Mouse (Mus musculus) left cerebral cortex, postnatal 25 days (tissue): ENCODE results near the gene Dnmt1. TPM values are rescaled to one million over a fixed set of nuclear protein-coding genes. Genes with fewer than 3 reads are reported as not detected.
A peak's percentile ranks its signal among the peaks of the same experiment; 100 is the strongest.
"Not testable (repeated sequence)": the region's sequence is repeated elsewhere in the genome, so short reads cannot be mapped to it uniquely, and the experiment has no call there.

ENCODE experiments used
- DNase-seq, 2 experiments: peaks; one replicate each; pipeline ENCODE4 v3.0.0; 2022; ENCODE audit warnings: low spot score in 2 of 2, mixed read lengths in 1 of 2
- intact Hi-C: fragments of 180-260 bp; cut with DNase I; formaldehyde crosslinking; loops from one replicate; pipeline ENCODE4 v1.15.1; 2025
- total RNA-seq, 2 experiments: library from RNA; stranded (reverse); gene quantifications; 2 replicates each; pipeline ENCODE4 v1.2.3; 2021

Dnmt1 gene
- total RNA-seq, result 10 to 100 TPM; 40.0 to 42.9 TPM

DNA sequence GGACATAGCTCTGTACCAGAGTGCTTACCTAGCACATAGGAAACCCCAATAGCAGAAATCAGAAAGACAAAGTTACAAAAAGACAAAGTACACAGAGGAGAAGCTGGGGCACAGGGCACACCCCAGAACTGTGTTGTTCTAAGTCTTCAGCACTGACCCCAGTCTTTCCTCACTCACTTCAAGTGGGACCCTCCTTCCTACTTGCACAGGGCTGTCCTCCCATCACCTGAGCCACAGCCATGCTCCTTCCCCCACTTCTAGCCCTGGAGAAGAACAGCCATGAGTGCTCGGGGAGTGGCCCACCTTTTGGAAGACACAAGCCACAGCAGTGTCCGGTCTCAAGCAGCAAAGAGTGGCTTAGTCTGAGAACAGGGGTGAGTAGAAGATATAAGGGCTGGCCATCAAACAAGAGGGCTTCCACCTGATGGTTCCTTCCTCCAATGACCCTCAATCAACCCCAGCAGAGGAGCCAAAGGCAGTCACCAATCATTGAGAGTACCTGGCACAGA lies at the start of gene Dnmt1:
Gene Dnmt1, minus strand, starts transcription at position 459 of the 509 bp plus-strand sequence.
- no peak for DNase-seq
- intact Hi-C loops, result no loop called here

DNA sequence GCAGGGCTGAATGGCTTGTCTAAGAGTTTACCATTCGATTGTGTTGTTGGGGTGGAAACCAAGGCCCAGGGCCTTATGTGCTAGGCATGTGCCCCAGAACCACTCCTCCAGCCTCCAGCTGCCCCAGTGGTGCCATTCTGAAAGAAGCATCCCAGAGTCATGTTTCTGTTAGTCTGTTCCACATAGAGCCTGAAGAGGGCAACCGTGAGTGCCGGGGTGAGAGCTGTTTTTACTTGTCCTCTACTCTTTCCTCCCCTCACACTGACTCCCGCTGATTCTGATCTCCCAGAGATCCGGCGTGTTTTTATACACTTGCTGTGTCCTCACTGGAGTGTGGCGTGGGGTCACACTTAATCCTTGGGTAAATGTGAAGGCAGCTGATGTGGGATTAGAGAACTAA lies 48.3 kb upstream of the Dnmt1 start:
- DNase-seq, result no peak
- intact Hi-C loops, result no loop called here

DNA sequence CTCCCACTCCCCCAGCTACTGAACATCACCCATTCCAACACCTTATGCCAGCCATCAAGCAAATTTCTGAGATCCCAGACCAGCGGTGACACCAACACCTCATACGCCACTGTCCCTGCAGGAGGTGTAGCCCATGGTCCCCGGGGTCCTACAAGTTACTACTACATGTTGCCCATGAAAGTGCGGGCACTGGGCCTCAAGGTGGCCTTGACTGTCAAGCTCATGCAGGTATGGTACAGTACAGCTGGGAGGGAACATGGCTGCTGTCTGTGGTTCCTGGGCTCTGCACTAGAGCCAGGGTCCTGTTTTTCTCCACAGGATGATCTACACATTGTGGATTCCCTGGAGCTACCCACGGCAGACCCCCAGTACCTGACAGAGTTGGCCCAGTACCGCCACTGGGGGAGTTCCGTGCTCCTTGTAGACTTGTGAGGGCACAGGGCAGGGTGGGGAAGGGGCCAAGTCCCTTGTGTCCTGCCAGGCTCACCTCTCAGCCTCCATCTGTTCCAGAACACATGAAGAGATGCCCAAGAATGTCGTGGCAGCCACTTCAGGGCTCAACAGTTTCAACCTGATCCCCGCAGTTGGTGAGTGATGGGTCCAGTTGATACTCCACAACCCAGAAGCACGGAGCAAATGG lies 47.7 kb upstream of the Dnmt1 start:
- DNase-seq, result no peak
- intact Hi-C loops, result no loop called here

DNA sequence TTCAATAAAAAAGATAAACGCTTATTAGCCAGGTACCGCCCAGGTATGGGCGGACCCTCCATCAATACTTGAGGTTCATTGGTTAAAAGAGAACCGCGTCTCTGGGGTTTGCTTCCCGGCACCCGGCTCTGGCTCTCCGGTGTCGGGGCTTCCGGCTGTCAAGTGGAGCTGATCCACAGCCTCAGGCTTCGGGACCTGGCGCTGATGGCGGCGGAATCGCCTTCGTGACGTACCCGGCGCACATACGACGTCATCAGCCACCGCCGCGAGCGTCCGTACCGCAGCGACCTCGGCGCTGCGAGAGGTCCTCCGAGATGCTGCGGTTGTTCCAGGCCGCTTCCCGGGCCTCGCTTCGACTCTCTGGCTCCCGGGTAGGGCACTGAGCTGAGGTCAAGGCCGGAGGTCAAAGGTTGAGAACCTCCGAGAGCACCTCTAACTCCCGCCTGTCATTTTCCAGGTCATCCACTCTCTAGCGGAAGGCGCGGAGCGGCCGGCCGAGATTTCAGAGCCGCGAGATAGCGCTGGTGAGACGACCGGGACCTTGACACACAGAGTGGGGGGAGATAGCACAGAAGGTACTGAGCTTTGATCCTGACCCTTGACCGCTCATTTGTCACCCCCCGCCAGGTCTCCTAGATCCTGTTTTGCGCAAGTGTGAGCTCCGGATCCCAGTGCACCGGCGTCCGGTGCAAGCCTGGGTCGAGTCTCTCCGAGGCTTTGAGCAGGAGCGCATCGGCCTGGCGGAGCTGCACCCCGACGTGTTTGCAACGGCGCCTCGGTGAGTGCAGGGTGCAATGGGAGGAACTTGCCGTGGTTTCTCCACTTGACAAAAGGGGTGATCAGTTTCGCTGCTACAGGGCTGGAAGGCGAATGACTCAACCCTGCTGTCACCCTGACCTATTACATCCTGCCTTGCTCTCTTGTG lies 43.2 kb upstream of the Dnmt1 start, which contains the start of gene Mrpl4:
Gene Mrpl4, plus strand, starts transcription at position 112 of the 925 bp plus-strand sequence.
- peak; percentile 90 to 94 for DNase-seq
- intact Hi-C loops, result loop anchor here (1.0 to 2.0 kb wide), 3 partner anchors 23 to 104 kb away; partner anchors contain the start of gene Eif3g

DNA sequence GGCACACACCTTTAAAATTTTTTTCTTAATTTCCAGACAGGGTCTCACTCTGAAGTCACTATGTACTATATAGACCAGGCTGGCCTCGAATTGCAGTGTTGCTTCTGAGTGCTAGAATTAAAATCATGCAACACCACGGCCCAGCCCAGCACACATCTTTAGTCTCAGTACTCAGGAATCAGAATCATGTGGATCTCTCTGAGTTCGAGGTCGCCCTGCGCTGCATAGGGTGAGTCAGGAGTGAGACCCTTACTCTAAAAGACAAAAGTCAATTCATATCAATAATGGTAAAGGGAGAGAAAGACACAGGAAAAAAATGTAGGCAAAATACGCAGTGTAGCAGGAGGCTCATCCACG lies 42.6 kb upstream of the Dnmt1 start:
- DNase-seq, result no peak
- intact Hi-C loops, result loop anchor here (2.0 kb wide), 2 partner anchors 49 to 103 kb away; partner anchors contain the start of gene Eif3g

DNA sequence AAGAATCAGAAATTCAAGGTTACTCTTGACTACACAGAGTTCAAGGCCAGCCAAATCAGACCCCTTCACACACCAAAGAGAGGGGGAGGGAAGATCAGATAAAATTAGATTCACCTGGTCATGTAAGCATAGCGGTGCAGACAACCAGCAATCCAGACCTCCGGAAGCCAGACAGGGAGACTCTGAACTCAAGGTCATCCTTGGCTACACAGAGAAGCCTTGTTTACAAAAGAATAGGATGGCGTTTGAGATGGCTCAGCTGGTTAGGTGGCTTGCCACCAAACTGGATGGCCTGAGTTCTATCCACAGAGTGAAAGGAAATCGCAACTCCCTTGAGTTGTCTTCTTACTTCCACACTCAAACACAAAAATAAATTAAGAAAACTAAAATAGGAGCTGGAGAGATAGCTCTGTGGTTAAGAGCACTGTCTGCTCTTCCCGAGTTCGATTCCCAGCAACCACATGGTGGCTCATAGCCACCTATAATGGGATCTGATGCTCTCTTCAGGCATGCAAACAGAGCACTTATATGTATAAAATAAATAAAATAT lies 42.0 kb upstream of the Dnmt1 start:
- no peak for DNase-seq
- intact Hi-C loops, result loop anchor here (2.0 kb wide), 2 partner anchors 49 to 103 kb away; partner anchors contain the start of gene Eif3g

DNA sequence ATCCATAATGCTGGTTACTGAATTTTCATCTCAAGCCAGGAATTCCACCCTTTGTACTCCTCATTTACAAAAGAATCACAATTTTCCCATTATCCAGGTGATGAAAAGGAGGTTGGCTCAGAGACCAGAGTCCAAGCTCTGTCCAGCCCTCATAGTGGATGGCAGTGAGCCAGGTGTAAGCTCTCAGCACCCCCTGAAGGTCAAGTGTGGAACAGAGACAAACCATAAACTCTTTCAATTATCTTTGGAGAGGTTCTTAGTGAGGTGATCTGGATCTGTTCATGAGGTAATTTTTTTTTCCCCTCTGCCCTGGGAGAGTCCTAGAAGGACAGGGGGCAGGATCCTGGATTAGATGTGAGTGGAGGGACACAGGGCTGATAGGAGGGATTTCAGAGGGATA lies 41.1 kb upstream of the Dnmt1 start:
- DNase-seq, result no peak
- intact Hi-C loops, result no loop called here

DNA sequence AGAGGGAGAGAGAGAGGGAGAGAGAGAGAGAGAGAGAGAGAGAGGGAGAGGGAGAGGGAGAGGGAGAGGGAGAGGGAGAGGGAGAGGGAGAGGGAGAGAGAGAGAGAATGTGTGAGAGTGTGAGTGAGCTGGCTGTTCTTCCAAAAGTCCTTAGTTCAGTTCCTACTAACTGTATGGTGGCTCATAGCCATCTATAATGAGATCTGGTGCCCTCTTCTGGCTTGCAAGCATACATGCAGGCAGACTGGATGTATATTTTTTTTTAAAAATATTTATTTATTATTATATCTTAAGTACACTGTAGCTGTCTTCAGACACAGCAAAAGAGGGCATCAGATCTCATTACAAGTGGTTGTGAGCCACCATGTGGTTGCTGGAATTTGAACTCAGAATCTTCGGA lies 38.6 kb upstream of the Dnmt1 start:
- intact Hi-C loops, result loop anchor here (10.0 kb wide), 1 partner anchor 264 kb away; no protein-coding TSS in a partner anchor
- not testable (repeated sequence) for DNase-seq

DNA sequence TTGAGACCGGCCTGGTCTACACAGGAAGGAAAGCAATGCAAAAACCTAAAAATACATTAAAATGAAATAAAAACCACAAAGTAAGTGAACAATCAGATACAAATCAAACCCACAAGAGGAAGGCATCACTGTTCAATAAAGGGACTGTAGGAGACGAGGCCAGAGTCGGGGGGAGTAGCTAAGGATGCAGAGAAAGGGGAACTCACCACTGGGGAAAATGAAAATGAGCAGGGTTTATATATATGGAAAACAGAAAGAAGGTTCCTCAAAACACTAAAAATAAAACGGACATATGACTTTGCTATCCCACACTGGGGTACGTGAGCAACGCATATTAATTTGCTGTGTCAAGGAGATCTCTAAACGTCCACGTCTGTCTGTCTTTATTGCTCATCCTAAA lies 37.4 kb upstream of the Dnmt1 start:
- intact Hi-C loops, result loop anchor here (10.0 kb wide), 1 partner anchor 262 kb away; no protein-coding TSS in a partner anchor
- no peak for DNase-seq

DNA sequence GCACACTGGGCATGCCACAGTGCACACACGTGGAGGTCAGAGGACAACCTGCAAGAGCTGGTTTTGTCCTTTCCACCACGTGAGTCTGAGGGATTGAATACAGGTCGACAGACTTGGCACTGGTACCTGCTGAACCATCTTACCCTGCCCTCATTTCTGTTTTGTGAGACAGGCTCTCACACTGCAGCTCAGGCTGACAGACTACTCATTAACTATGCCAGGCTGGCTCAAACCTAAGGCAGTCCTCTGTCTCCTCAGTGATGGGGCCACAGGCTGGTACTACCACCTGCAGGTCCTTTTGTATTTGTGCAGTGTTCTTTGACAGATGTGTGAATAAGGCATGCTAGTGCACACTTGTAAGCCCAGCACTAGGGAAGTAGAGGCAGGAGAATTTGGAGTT lies 35.4 kb upstream of the Dnmt1 start:
- no peak for DNase-seq
- intact Hi-C loops, result loop anchor here (10.0 kb wide), 1 partner anchor 260 kb away; no protein-coding TSS in a partner anchor

DNA sequence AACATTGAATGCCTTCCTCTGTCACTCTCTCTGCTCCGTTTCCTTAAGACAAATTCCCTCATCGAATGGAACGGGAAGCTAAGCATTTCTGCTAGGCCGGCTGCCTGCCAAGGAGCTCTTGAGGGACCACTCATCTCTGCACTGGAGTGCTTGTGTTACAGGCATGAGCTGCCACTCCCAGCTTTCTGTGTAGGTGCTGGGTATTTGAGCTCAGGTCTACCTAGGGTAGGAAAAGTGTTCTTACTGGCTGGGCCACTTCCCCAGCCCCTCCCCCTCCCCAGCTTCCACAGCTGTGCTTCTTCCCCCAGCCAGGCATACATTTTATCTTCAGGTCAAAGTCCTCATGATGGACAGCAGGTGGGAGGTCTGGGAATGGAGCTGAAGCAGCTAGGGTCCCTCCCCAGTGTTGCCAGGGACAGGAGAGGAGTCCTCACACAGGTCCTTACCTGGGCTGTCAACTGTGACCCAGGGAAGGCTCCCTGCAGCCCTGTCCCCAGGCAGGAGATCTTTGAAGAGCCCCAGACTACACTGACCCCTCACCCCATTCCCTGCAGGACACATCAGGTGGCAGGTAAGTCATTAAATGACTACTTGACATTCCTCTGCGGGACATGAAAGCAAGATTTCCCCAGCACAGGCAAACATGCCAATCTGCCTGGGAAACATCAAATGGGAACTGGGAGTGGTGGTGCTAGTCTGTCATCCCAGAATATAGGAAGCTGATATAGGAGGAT lies 33.6 kb upstream of the Dnmt1 start:
- no peak for DNase-seq
- intact Hi-C loops, result loop anchor here (10.0 kb wide), 1 partner anchor 259 kb away; no protein-coding TSS in a partner anchor

DNA sequence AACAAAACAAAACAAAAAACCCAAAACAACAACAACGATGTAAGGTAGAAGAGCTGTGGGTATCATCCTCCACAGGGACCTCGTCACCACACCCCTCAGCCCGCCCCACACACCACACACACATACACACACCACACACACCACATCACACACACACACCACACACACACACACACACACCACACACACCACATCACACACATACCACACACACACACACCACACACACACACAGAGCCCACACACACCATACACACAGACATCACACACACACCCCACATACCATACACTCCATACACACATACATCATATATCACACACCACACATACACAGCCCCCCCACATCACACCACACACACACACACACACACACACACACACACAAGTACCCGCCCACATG lies 31.9 kb upstream of the Dnmt1 start:
- DNase-seq, result no peak
- intact Hi-C loops, result loop anchor here (10.0 kb wide), 1 partner anchor 257 kb away; no protein-coding TSS in a partner anchor

DNA sequence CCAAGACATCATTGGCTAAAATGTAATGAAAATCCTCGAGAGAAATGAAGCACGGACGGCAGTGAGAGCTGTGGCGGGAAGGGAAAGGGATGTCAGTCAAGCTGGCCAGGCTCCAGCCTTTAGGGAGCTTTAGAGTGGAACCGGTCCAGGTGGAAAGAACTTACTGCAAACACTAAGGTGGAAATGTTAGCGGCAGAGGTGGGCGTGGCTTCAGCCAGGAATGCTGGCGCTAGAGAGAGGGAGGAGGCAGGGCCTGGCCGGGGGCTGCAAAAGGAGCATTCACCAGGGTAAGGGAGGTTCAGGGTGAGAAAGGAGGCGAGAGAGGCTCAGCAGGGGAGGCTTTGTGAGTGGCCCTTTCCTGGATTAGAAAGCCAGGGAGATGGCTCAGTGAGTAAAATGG lies 31.2 kb upstream of the Dnmt1 start:
- intact Hi-C loops, result loop anchor here (10.0 kb wide), 1 partner anchor 256 kb away; no protein-coding TSS in a partner anchor
- DNase-seq, result no peak

DNA sequence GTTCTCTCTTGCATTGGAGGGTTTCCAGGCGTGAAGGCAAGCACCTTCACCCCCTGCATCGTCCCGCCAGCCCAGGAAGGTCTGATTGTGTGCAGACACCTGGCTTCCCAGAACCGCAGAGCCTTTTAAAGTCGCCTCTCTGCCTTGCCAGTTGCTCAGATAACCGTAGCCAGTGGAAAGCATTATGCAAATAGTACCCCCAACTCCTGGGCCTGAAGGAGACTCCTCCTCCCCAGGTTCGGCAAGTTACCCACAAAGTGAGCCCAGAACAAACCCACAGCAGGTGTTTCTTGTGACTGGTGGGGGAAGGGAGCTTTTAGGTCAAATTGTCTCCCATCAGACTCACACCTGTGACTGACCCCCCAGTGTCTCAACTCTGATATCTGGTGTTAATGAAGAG lies 28.3 kb upstream of the Dnmt1 start:
- intact Hi-C loops, result no loop called here
- DNase-seq, result no peak

DNA sequence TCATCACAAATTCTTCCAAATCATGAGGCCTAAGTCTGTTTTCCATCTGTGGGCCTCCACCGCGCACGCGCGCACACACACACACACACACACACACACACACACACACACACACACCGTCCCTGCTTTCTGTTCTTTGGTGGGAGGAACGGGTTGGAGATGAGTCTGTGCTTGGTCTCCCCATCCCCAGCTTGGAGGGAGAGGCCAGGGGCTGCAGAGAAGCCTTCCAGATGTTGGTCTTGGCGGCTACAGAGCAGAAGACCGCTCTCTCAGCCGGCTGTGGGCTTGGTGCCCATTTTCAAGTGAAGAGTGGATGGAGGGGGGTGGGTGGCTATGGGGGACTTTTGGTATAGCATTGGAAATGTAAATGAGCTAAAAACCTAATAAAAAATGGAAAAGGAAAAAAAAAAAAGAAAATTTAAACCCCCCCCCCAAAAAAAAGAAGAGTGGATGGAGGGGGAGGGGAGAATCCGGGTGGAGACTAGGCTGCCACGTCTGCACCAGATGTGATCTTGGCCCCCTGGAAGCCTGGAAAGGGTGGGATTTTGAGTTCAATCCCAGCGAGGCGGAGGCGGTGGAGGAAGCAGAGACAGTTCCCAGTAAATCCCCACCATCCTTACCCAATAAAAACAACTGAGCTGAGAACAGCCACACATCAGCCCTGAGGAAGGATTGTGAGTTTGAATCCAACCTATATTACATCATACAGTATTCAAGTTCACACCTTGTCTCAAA lies 27.4 kb upstream of the Dnmt1 start:
- intact Hi-C loops, result no loop called here
- no peak for DNase-seq

DNA sequence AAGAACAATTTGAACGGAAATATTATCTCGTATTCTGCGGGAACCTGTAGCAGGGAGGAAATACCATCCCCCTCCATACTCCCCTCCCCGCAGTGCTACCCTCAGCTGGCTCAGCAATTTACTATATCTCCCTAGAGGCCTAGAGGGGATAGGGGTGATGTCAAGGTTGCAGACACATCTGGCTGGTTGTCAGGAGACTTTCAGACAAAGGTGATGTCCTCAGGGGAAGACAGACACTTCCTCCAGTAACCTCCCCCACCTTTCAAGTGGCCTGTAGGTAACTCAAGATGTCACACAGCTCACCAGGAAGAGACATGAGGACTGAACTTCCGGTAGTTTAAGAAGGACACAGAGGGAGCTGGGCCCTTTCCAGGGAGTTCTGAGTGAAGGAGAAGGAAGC lies 23.5 kb upstream of the Dnmt1 start:
- no peak for DNase-seq
- intact Hi-C loops, result no loop called here

DNA sequence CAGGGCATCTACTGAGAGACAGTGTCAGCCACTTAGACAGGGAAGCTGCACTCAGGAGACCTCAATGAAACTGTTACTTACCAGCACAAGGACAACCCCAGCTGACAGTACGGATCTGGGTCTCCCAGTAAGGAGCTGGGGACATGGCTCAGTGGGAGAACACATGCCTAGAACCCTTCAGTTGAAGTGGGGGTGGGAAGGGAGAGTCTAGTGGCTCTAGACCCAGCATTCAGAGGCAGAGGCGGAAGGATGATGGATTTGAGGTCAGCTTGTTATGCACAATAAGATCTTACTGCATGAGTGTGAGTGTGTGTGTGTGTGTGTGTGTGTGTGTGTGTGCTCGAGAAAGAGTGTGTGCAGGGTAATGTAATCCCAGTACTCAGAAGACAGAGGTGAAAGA lies 22.5 kb upstream of the Dnmt1 start:
- intact Hi-C loops, result no loop called here
- DNase-seq, result no peak

DNA sequence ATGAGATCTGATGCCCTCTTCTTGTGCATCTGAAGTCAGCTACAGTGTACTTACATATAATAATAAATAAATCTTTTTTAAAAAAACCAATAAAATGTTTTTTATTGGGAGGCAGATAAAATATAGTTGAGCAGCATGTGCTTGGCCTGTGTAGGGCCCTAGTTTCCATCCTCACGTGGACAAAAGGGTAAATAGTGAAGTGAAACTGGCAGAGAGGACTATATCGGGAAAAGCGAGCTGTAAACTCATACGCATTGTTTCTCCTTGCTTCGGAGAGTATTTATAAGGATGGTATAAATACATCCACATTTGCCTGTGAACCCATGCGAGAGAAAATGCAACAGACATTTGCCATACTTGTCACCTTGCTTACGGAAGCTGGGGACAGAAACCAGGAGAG lies 20.1 kb upstream of the Dnmt1 start:
- DNase-seq, result no peak
- intact Hi-C loops, result no loop called here

DNA sequence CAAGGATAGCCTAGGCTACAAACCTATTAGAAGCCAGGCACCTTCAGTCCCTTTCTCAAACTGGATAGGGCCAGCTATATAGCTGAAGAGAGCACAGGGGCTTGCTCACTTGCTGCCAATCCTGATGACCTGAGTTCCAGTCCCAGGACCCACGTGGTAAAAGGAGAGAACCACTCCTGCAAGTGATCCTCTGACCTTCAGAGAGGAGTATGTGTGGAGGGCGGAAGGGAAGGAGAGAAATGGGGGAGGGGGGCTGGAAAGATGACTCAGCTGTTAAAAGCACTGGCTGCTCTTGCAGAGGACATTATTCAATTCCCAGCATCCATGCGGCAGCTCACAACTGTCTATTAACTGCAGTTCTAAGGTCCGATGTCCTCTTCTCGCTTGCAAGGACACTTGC lies 19.5 kb upstream of the Dnmt1 start:
- no peak for DNase-seq
- intact Hi-C loops, result no loop called here
